Mouse (Mus musculus) liver, adult (tissue): ENCODE results near the gene Tbx15.

Source experiments
- GATA4 ChIP-seq: IDR thresholded peaks from 2 replicates; pipeline ENCODE4 v1.6.1; 2014; ENCODE audit warnings: mild to moderate bottlenecking, low read length; ENCODE audit not compliant: insufficient replicate concordance

The Tbx15 gene

DNA sequence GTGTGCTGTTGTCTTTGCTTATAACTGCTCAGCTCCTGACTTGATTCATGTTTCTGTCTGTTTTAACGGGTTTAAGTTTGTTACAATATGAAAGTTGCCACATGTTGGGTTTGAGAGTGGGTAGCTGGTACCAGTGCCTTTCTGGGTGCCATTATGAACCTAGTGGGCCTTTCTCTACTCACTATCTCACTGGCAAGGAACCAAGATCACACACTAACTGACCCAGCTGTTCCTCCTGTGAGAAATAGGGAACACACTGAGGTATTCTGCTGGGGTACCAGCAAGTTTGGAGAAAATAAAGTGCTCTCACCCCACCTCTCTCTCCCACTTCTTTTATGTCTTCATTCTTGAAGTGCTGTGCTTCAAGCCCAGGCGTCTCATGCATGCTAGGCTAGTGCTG, 50.7 kb downstream of the Tbx15 start:
- TF ChIP-seq GATA4, result no peak

- no peak for TF ChIP-seq GATA4
These were observed 51.2 kb downstream of the Tbx15 start for GRCm38 (mm10) chr3:99291386-99291785.

- TF ChIP-seq GATA4, result no peak
These were observed 52.4 kb downstream of the Tbx15 start for GRCm38 (mm10) chr3:99292531-99292931.

DNA sequence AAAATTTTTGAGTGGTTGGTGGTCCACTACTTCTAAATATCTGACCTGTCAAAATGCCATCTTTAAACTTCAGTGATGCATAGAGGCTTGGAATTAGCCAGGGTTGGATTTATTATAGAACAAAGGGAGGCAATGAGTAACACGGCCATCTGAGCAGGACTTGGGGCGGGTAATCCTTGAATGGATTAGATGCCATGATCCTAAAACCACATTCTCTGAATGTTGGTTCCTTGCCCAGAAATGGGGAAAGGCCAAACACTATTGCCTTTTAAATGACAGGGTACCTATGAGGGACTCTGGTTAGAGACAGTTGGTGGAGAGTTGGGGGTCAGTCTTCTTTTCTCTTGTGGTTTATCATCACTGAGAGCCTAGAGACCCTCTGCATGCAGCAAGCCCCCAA, 55.1 kb downstream of the Tbx15 start:
- TF ChIP-seq GATA4, result no peak

GRCm38 (mm10) chr3:99296186-99296585, 56.0 kb downstream of the Tbx15 start:
- TF ChIP-seq GATA4, result no peak

GRCm38 (mm10) chr3:99300846-99301245, 60.7 kb downstream of the Tbx15 start:
- TF ChIP-seq GATA4, result no peak

GRCm38 (mm10) chr3:99310877-99311276, 70.7 kb downstream of the Tbx15 start:
- TF ChIP-seq GATA4, result no peak

- no peak for TF ChIP-seq GATA4
These were observed 71.9 kb downstream of the Tbx15 start for GRCm38 (mm10) chr3:99311943-99312635.

DNA sequence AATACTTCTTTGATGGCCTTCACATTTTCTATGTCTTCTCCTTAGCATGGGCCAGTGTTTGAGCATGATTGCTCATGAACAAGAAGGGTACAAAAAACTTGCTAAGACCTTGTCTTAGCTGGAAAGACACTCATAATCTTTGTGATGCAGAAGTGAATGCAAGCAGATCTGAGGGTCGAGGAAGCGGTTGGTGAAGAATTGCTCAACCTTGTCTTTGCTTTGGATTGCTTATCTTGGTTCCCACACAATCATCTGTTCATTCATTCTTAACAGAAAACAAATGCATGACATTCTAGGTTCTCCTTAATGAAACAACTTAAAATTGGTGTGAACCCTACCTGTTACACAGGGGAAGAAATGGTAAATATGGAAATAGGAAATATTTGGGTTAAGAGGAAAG, 82.2 kb downstream of the Tbx15 start:
- no peak for TF ChIP-seq GATA4

DNA sequence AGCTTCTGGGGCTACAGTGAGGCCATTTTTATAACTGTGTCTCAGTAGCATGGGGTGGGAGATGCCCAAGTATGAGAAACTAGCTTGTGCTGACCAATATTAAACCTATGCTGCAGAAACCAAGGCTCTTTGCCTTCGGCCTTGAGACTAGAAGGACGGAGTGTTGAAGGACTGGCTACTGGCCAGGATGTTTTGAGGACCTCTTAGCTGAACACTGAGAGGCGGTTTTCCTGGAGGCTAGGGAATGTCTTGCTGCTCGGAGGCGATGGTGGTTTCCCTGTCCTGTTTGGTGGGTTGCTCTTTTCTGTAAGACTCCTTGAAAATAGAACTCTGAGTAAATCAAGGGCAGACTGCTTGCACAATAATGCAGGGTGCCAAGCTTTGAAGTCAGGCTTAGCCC, 89.1 kb downstream of the Tbx15 start:
- TF ChIP-seq GATA4, result no peak

DNA sequence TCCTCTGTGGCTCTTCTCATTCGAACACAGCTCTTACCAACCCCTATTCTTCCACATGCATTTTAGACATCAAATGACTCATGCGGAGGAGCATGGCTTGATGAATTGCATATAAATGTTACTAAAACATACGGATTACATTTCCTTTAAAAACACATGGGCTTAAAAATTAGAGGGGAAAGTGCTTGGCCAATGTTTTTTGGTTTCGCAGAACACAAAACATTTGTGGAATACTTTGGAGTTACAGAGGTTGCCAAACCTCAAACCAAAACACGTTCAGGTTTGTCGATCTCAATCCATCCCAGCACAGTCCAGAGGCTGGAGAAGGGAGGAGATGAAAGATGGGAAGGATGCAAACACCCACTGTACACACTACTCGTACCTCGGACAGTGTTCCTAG, 90.9 kb downstream of the Tbx15 start:
- no peak for TF ChIP-seq GATA4

GRCm38 (mm10) chr3:99336866-99337265, 96.7 kb downstream of the Tbx15 start:
- no peak for TF ChIP-seq GATA4

DNA sequence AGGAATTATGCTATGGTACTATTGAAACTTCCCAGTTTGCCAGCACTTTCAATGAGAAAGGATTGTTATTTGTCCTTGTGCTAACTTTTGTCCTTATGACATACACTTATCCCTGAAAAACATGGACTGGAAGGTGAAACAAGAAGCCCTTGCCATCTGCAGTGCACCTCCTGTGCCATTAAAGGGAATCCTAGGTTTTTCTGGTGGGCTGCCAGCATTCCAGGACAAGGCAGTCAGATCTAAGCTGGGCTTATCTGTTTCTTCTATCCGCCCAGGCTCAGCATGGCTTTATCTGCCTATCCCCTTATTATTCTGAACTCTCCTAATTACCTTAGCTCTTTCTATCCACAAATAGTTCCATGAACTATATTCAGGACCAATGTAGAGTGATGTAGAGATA, 98.6 kb downstream of the Tbx15 start:
- TF ChIP-seq GATA4, result no peak

GRCm38 (mm10) chr3:99340021-99340420, 99.8 kb downstream of the Tbx15 start:
- TF ChIP-seq GATA4, result no peak

DNA sequence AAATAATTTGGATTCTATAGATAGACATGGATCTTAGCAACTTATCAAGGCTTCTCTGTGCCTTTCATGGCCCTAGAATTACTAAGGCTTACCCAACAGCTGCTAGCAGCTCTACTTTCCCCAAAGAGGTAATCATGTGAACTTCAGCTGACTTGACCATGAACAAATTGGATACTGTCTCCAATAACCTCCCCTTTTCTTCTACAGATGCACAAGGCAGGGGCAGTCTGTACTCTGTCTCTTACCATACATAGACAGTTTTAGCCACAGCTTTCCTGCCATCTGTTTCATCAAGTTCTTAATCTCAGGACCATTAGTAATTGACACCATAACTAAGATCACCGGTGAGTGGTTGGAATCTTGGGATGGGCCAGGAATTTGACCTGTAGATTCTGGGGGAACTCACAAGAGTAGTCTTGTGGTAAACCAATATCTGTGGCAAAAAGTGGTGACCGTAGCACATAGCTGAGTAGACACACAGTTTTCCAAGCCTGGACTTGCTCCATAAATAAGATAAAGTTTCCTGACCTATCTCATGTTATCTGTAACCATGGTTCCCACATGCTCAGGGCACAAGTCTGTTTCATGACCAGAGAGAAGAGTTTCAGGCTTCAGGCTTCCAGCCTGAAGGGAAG, 139.6 kb downstream of the Tbx15 start:
- TF ChIP-seq GATA4, result no peak

- TF ChIP-seq GATA4, result no peak
These were observed 146.9 kb downstream of the Tbx15 start for GRCm38 (mm10) chr3:99387127-99387526.
